Mouse (Mus musculus) G1E (cell line): ENCODE measurements at regions not wholly inside any gene's neighbourhood (a gene's known extent, or its start where the extent isn't known, plus 50 kb on each side); places are given as distances from the start of the nearest gene placed in this dataset.

ENCODE experiments used
- GATA2 ChIP-seq: IDR thresholded peaks from 2 replicates; pipeline ENCODE4 v1.6.1; 2012; ENCODE audit warnings: low read depth, low read length, inconsistent platforms, borderline replicate concordance
- TAL1 ChIP-seq: conservative IDR thresholded peaks from 2 replicates; pipeline ENCODE4 v1.6.1; 2012; ENCODE audit warnings: low read depth, low read length, inconsistent platforms, mixed read lengths

DNA sequence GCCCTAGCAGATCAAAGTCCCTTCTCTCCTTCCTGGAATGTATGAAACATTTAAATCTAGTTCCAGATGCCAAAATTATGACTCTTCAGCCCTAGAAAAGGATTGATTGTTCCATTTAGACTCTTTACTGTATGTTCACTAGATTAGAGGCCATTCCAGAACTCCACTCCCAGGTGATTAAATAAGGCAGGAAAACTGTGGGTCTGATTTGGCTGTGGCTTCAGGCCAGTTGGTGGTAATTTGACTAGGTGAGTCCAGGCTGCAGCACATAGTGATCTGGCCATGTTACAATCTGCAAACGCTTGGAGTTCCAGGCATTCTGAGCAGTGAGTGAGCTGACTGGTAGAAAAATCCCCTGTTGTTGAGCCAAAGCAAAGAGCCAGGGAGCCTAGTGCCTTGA is 875.0 kb upstream of the A1bg start:
- no peak for TF ChIP-seq GATA2
- TF ChIP-seq TAL1, result no peak
